Mouse (Mus musculus) heart, postnatal 36 days (tissue): ENCODE results near the gene Lpin2. TPM values are rescaled to one million over a fixed set of nuclear protein-coding genes. Genes with fewer than 3 reads are reported as not detected.

Experiments used
- DNase-seq, 2 experiments: peaks; one replicate each; pipeline ENCODE4 v3.0.0; 2021 to 2022
- intact Hi-C: fragments of 180-260 bp; cut with DNase I; formaldehyde crosslinking; loops from one replicate; pipeline ENCODE4 v1.15.1; 2025
- total RNA-seq, 2 experiments: library from RNA; stranded (reverse); gene quantifications; 2 replicates each; pipeline ENCODE4 v1.2.3; 2021

Lpin2 gene
- total RNA-seq, 2 experiments from 2014 or later, result 7.0 to 7.4 TPM

GRCm38 (mm10) chr17:71168846-71169245 lies 13.5 kb upstream of the Lpin2 start:
- intact Hi-C loops, result no loop called here
- DNase-seq, result no peak

- intact Hi-C loops, result no loop called here
- no peak for DNase-seq
Measured at GRCm38 (mm10) chr17:71169639-71170038, 12.7 kb upstream of the Lpin2 start.

- intact Hi-C loops, result no loop called here
- DNase-seq, result no peak
Measured at GRCm38 (mm10) chr17:71171161-71171560, 11.2 kb upstream of the Lpin2 start.

- intact Hi-C loops, result no loop called here
- DNase-seq, result no peak
Measured at GRCm38 (mm10) chr17:71177336-71177735, 5.0 kb upstream of the Lpin2 start.

- no peak for DNase-seq
- intact Hi-C loops, result no loop called here
Measured at GRCm38 (mm10) chr17:71177949-71178348, 4.4 kb upstream of the Lpin2 start.

GRCm38 (mm10) chr17:71178530-71179181 lies 3.7 kb upstream of the Lpin2 start:
- intact Hi-C loops, result no loop called here
- DNase-seq, result peak in 1 of 2 experiments; percentile 31

GRCm38 (mm10) chr17:71179551-71180309 lies 2.6 kb upstream of the Lpin2 start:
- intact Hi-C loops, result loop anchor here (5.0 kb wide), 2 partner anchors 177 to 332 kb away; partner anchors contain the start of genes Myl12a and Myom1
- no peak for DNase-seq

- DNase-seq, result no peak
- intact Hi-C loops, result loop anchor here (5.0 kb wide), 2 partner anchors 178 to 333 kb away; partner anchors contain the start of genes Myl12a and Myom1
Measured at GRCm38 (mm10) chr17:71180601-71181000, 1.8 kb upstream of the Lpin2 start.

- peak; percentile 94 to 95 for DNase-seq
- intact Hi-C loops, result loop anchor here (2.0 to 5.0 kb wide), 3 partner anchors 50 to 336 kb away; partner anchors contain the start of genes Myl12a and Myom1
Measured at GRCm38 (mm10) chr17:71182871-71183656, 704 bp downstream of the Lpin2 start.

- intact Hi-C loops, result loop anchor here (2.0 to 5.0 kb wide), 3 partner anchors 51 to 336 kb away; partner anchors contain the start of genes Myl12a and Myom1
- peak in 1 of 2 experiments; percentile 41 for DNase-seq
Measured at GRCm38 (mm10) chr17:71183657-71184261, 1.4 kb downstream of the Lpin2 start.

GRCm38 (mm10) chr17:71184356-71185111 lies 2.2 kb downstream of the Lpin2 start:
- intact Hi-C loops, result loop anchor here (5.0 kb wide), 2 partner anchors 182 to 337 kb away; partner anchors contain the start of genes Myl12a and Myom1
- peak in 1 of 2 experiments; percentile 20 for DNase-seq

- no peak for DNase-seq
- intact Hi-C loops, result no loop called here
Measured at GRCm38 (mm10) chr17:71185368-71185767, 3.0 kb downstream of the Lpin2 start.

- DNase-seq, result no peak
- intact Hi-C loops, result no loop called here
Measured at GRCm38 (mm10) chr17:71190589-71190988, 8.2 kb downstream of the Lpin2 start.

GRCm38 (mm10) chr17:71191063-71191462 lies 8.7 kb downstream of the Lpin2 start:
- DNase-seq, result no peak
- intact Hi-C loops, result no loop called here

GRCm38 (mm10) chr17:71191651-71192419 lies 9.5 kb downstream of the Lpin2 start:
- no peak for DNase-seq
- intact Hi-C loops, result no loop called here

- intact Hi-C loops, result no loop called here
- no peak for DNase-seq
Measured at GRCm38 (mm10) chr17:71193019-71193418, 10.7 kb downstream of the Lpin2 start.

- DNase-seq, result no peak
- intact Hi-C loops, result no loop called here
Measured at GRCm38 (mm10) chr17:71193485-71193884, 11.1 kb downstream of the Lpin2 start.

- intact Hi-C loops, result loop anchor here (1.0 to 5.0 kb wide), 4 partner anchors 108 to 208 kb away; partner anchors contain the start of genes Myl12a and Myom1
- DNase-seq, result no peak
Measured at GRCm38 (mm10) chr17:71194906-71195632, 12.7 kb downstream of the Lpin2 start.
